Mouse (Mus musculus) yolk sac, embryonic 10.5 days (tissue): ENCODE data around the gene Dusp28.

Experiments
- DNase-seq: peaks from one replicate; pipeline ENCODE4 v3.0.0-alpha.2; 2017; ENCODE audit warnings: low spot score

Gene Dusp28

GRCm38 (mm10) chr1:92906779-92907631, at the start of gene Dusp28:
Dusp28 (plus strand) TSS chr1:92906981.
- peak; percentile 93 for DNase-seq

- DNase-seq = no peak
Observed at GRCm38 (mm10) chr1:92861503-92861902, 45.3 kb upstream of the Dusp28 start.

GRCm38 (mm10) chr1:92863268-92863667, 43.5 kb upstream of the Dusp28 start:
- DNase-seq = no peak

GRCm38 (mm10) chr1:92866170-92866569, 40.6 kb upstream of the Dusp28 start:
- no peak for DNase-seq

- no peak for DNase-seq
Observed at GRCm38 (mm10) chr1:92869985-92870384, 36.8 kb upstream of the Dusp28 start.

GRCm38 (mm10) chr1:92872666-92873065, 34.1 kb upstream of the Dusp28 start:
- DNase-seq = no peak

GRCm38 (mm10) chr1:92874011-92874410, 32.8 kb upstream of the Dusp28 start:
- DNase-seq = no peak

GRCm38 (mm10) chr1:92875360-92876111, 31.2 kb upstream of the Dusp28 start:
- DNase-seq = no peak

GRCm38 (mm10) chr1:92877431-92877978, 29.3 kb upstream of the Dusp28 start:
- no peak for DNase-seq

GRCm38 (mm10) chr1:92878066-92878741, 28.6 kb upstream of the Dusp28 start:
- DNase-seq = no peak

GRCm38 (mm10) chr1:92879266-92879665, 27.5 kb upstream of the Dusp28 start:
- DNase-seq = no peak

GRCm38 (mm10) chr1:92880101-92880500, 26.7 kb upstream of the Dusp28 start:
- no peak for DNase-seq

- DNase-seq = no peak
Observed at GRCm38 (mm10) chr1:92881982-92882381, 24.8 kb upstream of the Dusp28 start.

- DNase-seq = no peak
Observed at GRCm38 (mm10) chr1:92888901-92889655, 17.7 kb upstream of the Dusp28 start.

- DNase-seq = no peak
Observed at GRCm38 (mm10) chr1:92892791-92893190, 14.0 kb upstream of the Dusp28 start.

- DNase-seq = no peak
Observed at GRCm38 (mm10) chr1:92893896-92894295, 12.9 kb upstream of the Dusp28 start.

GRCm38 (mm10) chr1:92895089-92895488, 11.7 kb upstream of the Dusp28 start:
- DNase-seq = peak; percentile 46

GRCm38 (mm10) chr1:92902786-92903185, 4.0 kb upstream of the Dusp28 start, which contains the start of gene Ankmy1:
Ankmy1 (minus strand) TSS chr1:92902906.
- peak; percentile 76 for DNase-seq

- no peak for DNase-seq
Observed at GRCm38 (mm10) chr1:92903627-92904026, 3.2 kb upstream of the Dusp28 start.

GRCm38 (mm10) chr1:92905703-92906310, 974 bp upstream of the Dusp28 start:
- no peak for DNase-seq
